Mouse (Mus musculus) liver, adult 2 months (tissue): ENCODE measurements around the gene Sema4d.

Experiments
- CTCF ChIP-seq: fragments of 200-500 bp; IDR thresholded peaks from 2 replicates; pipeline ENCODE4 v1.5.1; 2011; ENCODE audit warnings: low read depth, low read length, control low read depth
- POLR2A ChIP-seq: fragments of 200-500 bp; IDR thresholded peaks from 2 replicates; pipeline ENCODE4 v1.6.1; 2011; ENCODE audit warnings: low read length, control low read depth; ENCODE audit not compliant: insufficient read depth; ENCODE audit errors: extremely low read depth

GRCm38 (mm10) chr13:51686966-51687365 lies 106.6 kb downstream of the Sema4d start:
- TF ChIP-seq POLR2A (no peak), CTCF (no peak)
